24 mouse cellular contexts compared by ENCODE assay signal in genomic region chr7:121500516-121500915, GRCm38 (mm10).
"Had no signal": no experiment of that assay in that cellular context is flagged by ENCODE, and none has a peak within 500 bp of the region (broad histone marks: within the 10 kb centered on the region; RNA-seq: fewer than 3 reads in every experiment).

No protein-coding gene starts in this region.

- DNase-seq: cerebellum, adult 9-10 months; cerebellum, adult 9-11 months; cerebellum, postnatal 25 days; cerebellum, postnatal 36 days; embryo, embryonic 11 days; forebrain, postnatal 0 days; gastrocnemius, adult 2 months; gastrocnemius, postnatal 10 days; gastrocnemius, postnatal 14 days; gastrocnemius, postnatal 25 days; gastrocnemius, postnatal 36 days; heart, adult 18-20 months; heart, adult 2 months had no signal

- H3K27ac ChIP-seq: embryonic facial prominence, embryonic 10.5 days; embryonic facial prominence, embryonic 12.5 days; embryonic facial prominence, embryonic 13.5 days; embryonic facial prominence, embryonic 15.5 days; forebrain, embryonic 10.5 days; forebrain, embryonic 12.5 days; forebrain, embryonic 13.5 days; forebrain, embryonic 15.5 days; gastrocnemius, adult 2 months; heart, adult 2 months; heart, embryonic 10.5 days had no signal

- H3K4me1 ChIP-seq: embryonic facial prominence, embryonic 10.5 days; embryonic facial prominence, embryonic 12.5 days; embryonic facial prominence, embryonic 13.5 days; embryonic facial prominence, embryonic 15.5 days; forebrain, embryonic 10.5 days; forebrain, embryonic 12.5 days; forebrain, embryonic 13.5 days; forebrain, embryonic 15.5 days; heart, embryonic 12.5 days had no signal

- H3K27me3 ChIP-seq: embryonic facial prominence, embryonic 12.5 days; embryonic facial prominence, embryonic 13.5 days; embryonic facial prominence, embryonic 15.5 days; forebrain, embryonic 12.5 days; forebrain, embryonic 13.5 days; forebrain, embryonic 15.5 days; heart, embryonic 12.5 days had no signal

- H3K4me3 ChIP-seq: embryonic facial prominence, embryonic 10.5 days; embryonic facial prominence, embryonic 12.5 days; embryonic facial prominence, embryonic 13.5 days; embryonic facial prominence, embryonic 15.5 days; erythroblast, embryonic 14.5 days; forebrain, embryonic 10.5 days; forebrain, embryonic 12.5 days; forebrain, embryonic 13.5 days; forebrain, embryonic 15.5 days; gastrocnemius, adult 2 months; heart, adult 2 months; heart, embryonic 10.5 days; heart, embryonic 12.5 days had no signal
